Mouse (Mus musculus) thymus, adult 2 months (tissue): Measurements from ENCODE around the gene Qrfp. TPM values are rescaled to one million over a fixed set of nuclear protein-coding genes. Genes with fewer than 3 reads are reported as not detected.

Source experiments
- DNase-seq: peaks from one replicate; pipeline ENCODE4 v3.0.0; 2021
- H3K27ac ChIP-seq: fragments of 200-500 bp; 2 replicates; pipeline ENCODE4 v1.5.1; 2012; ENCODE audit warnings: low read length, control low read depth; ENCODE audit not compliant: control insufficient read depth, insufficient read depth
- H3K27me3 ChIP-seq: fragments of 200-500 bp; 2 replicates; pipeline ENCODE4 v1.6.1; 2012; ENCODE audit warnings: mild to moderate bottlenecking, low read length, moderate library complexity, mixed read lengths; ENCODE audit not compliant: control insufficient read depth, insufficient read depth
- H3K36me3 ChIP-seq: fragments of 200-500 bp; 2 replicates; pipeline ENCODE4 v1.6.1; 2012; ENCODE audit warnings: mild to moderate bottlenecking, low read length, moderate library complexity; ENCODE audit not compliant: control insufficient read depth, insufficient read depth
- H3K4me1 ChIP-seq: fragments of 200-500 bp; replicated peaks from 2 replicates; pipeline ENCODE4 v1.6.1; 2012; ENCODE audit warnings: low read length; ENCODE audit not compliant: control insufficient read depth, insufficient read depth
- H3K4me3 ChIP-seq: fragments of 200-500 bp; 2 replicates; pipeline ENCODE4 v1.5.1; 2012; ENCODE audit warnings: mild to moderate bottlenecking, low read length, control low read depth, moderate library complexity; ENCODE audit not compliant: control insufficient read depth, insufficient read depth
- CTCF ChIP-seq: fragments of 200-500 bp; IDR thresholded peaks from 2 replicates; pipeline ENCODE4 v1.5.1; 2012; ENCODE audit warnings: mild to moderate bottlenecking, control low read depth, low read length, moderate library complexity, borderline replicate concordance; ENCODE audit not compliant: control insufficient read depth, poor library complexity, insufficient read depth; ENCODE audit errors: extremely low read depth
- POLR2A ChIP-seq: fragments of 200-500 bp; IDR thresholded peaks from 2 replicates; pipeline ENCODE4 v1.6.1; 2012; ENCODE audit warnings: mild to moderate bottlenecking, low read length, control low read depth, moderate library complexity; ENCODE audit not compliant: control insufficient read depth, poor library complexity, insufficient read depth; ENCODE audit errors: extremely low read depth
- WGBS: fragments of 180-500 bp; shearing (Covaris S2); methylation state at CpG from one replicate; pipeline ENCODE4 v1.1.7; 2018; 5-methylcytosine and 5-hydroxymethylcytosine counted together
- polyA plus RNA-seq: library from polyadenylated mRNA; depleted of rRNA; stranded (reverse); fragments of >200 nt; gene quantifications from 2 replicates; pipeline ENCODE4 v1.2.3, GENCODE M21; 2012; rRNA removed

The Qrfp gene
- 0.51 and 0.73 TPM in 2 replicates for polyA plus RNA-seq

- WGBS: 21% methylated on average over 12 of the region's 12 CpGs
- H3K4me3 ChIP-seq: no peak within 1 kb of the TSS; the same call in 1 of the 2 replicates
- no peak for DNase-seq
These were observed at the start of gene Qrfp for GRCm38 (mm10) chr2:31810444-31810843. TSS of gene Qrfp (minus strand) at chr2:31810580.

GRCm38 (mm10) chr2:31858500-31858899 lies 48.1 kb upstream of the Qrfp start:
- no peak overlapping the region for H3K4me3 ChIP-seq
- 83% methylated on average over 12 of the region's 12 CpGs for WGBS
- DNase-seq: no peak
- no peaks in the 10 kb centered on the region for H3K4me1 ChIP-seq
- no peak overlapping the region for H3K27ac ChIP-seq
- no peaks in the 10 kb centered on the region for H3K27me3 ChIP-seq
- H3K36me3 ChIP-seq: no peaks in the 10 kb centered on the region
- TF ChIP-seq POLR2A: no peak
- no peak for TF ChIP-seq CTCF

More at GRCm38 (mm10) chr2:31810444-31810843, at the start of gene Qrfp:
- H3K4me1 ChIP-seq: peaks cover 32% of the 10 kb centered on the region
- H3K27me3 ChIP-seq: no peaks in the 10 kb centered on the region
- H3K27ac ChIP-seq: no peak within 1 kb of the TSS
- no peak for TF ChIP-seq POLR2A
- no peak for TF ChIP-seq CTCF
- H3K36me3 ChIP-seq: no peaks in the 10 kb centered on the region

DNA sequence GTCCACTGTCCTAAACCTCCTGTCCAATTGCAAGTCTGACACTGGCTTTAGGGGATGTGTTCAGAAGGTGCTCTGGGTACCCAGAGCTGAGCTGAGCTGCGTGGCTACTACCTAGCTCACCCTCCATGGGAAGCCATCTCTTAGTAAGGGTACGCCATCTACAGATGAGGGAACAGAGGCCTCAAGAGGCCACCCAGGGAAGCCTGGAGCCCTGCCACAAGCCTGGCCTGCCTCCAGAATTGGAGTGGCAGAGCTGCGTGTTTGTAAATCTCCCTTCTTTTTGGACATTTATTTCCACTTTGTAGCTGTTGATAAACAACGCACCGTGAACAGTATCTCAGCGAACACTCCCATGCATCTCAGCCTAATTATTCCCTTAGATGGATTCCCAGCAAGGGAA lies 46.8 kb upstream of the Qrfp start:
- DNase-seq: no peak
- no peaks in the 10 kb centered on the region for H3K27me3 ChIP-seq
- no peaks in the 10 kb centered on the region for H3K36me3 ChIP-seq
- no peaks in the 10 kb centered on the region for H3K4me1 ChIP-seq
- H3K27ac ChIP-seq: no peak overlapping the region
- no peak overlapping the region for H3K4me3 ChIP-seq
- TF ChIP-seq CTCF (no peak), POLR2A (no peak)
- 85% methylated on average over 6 of the region's 6 CpGs for WGBS

GRCm38 (mm10) chr2:31855991-31856390 lies 45.6 kb upstream of the Qrfp start:
- 27% methylated on average over 8 of the region's 8 CpGs for WGBS
- no peak for DNase-seq
- no peak for TF ChIP-seq CTCF
- TF ChIP-seq POLR2A: no peak
- no peak overlapping the region for H3K27ac ChIP-seq
- H3K27me3 ChIP-seq: no peaks in the 10 kb centered on the region
- H3K4me1 ChIP-seq: no peaks in the 10 kb centered on the region
- H3K4me3 ChIP-seq: no peak overlapping the region
- no peaks in the 10 kb centered on the region for H3K36me3 ChIP-seq

GRCm38 (mm10) chr2:31850141-31850540 lies 39.8 kb upstream of the Qrfp start:
- peaks cover 6% of the 10 kb centered on the region for H3K27me3 ChIP-seq
- H3K36me3 ChIP-seq: no peaks in the 10 kb centered on the region
- H3K4me3 ChIP-seq: no peak overlapping the region
- no peak for TF ChIP-seq CTCF
- TF ChIP-seq POLR2A: no peak
- H3K27ac ChIP-seq: no peak overlapping the region
- 93% methylated on average over 12 of the region's 12 CpGs for WGBS
- peaks cover 21% of the 10 kb centered on the region for H3K4me1 ChIP-seq
- DNase-seq: no peak

- WGBS: 20% methylated on average over 6 of the region's 6 CpGs
- Histone ChIP-seq H3K27ac (no peak overlapping the region), H3K27me3 (peaks cover 6% of the 10 kb centered on the region), H3K4me3 (no peak overlapping the region), H3K4me1 (peaks cover 21% of the 10 kb centered on the region), H3K36me3 (no peaks in the 10 kb centered on the region)
- TF ChIP-seq POLR2A: no peak
- TF ChIP-seq CTCF: peak; percentile 66; the same call in 1 of the 2 replicates
- DNase-seq: peak; percentile 57
These were observed 37.5 kb upstream of the Qrfp start for GRCm38 (mm10) chr2:31847908-31848307.
